Mouse (Mus musculus) myocyte (in vitro differentiated cells): ENCODE data around the gene Thoc7.

Experiments
- POLR2A ChIP-seq: IDR thresholded peaks from one replicate; pipeline ENCODE4 v1.6.1; 2011; ENCODE audit warnings: low read depth, mild to moderate bottlenecking, control low read depth, moderate library complexity; ENCODE audit not compliant: insufficient read length
- USF1 ChIP-seq: IDR thresholded peaks from one replicate; pipeline ENCODE4 v1.6.1; 2011; ENCODE audit warnings: low read depth, mild to moderate bottlenecking, control low read depth, moderate library complexity

GRCm38 (mm10) chr14:13910148-13910547, 51.5 kb downstream of the Thoc7 start:
- TF ChIP-seq POLR2A: no peak
- no peak for TF ChIP-seq USF1
